In the genomic region with DNA sequence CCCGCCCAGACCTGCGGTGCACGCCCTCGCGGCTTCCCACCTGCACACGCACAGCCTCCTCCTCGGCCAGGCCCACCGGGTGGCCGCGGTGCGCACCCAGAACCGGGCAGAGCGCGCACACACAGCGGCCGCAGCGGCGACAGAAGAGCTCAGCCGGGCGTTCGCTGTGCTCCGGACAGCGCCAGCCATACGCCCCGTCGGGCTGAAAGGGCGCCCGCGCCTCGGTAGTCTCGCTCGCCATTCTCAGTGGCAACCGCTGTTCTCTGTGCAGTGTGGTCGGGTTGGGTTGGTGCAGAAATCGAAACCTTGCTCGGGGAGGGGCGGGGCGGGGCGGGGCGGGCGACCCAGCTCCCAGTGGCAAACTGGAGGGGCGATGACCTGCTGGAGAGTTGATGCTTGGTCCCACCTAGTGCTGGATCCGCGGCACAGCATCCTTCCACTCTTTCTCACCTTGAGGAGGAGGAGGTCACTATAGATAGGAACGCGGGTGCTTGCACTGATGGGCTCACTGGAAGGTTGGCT, we compare ENCODE assay signal across 8 mouse cellular contexts. TPM values are rescaled to one million over a fixed set of nuclear protein-coding genes. Genes with fewer than 3 reads are reported as not detected.
DNase-seq lines count a peak whose midpoint lies in the region; ATAC-seq and TF ChIP-seq lines count a peak whose summit lies in the region.

A gene (minus strand): TSS at position 302 of the 522 bp plus-strand sequence.

- H3K27me3 ChIP-seq in MEL (ENCODE audit: control insufficient read depth in 1 of 2, insufficient read depth in 2 of 2, low read length in 2 of 2): peaks cover 0 to 3% of the 10 kb centered on the region in 2 experiments; a peak in 2 of 4 replicates
- peaks cover 43% of the 10 kb centered on the region for H3K27me3 ChIP-seq in embryonic facial prominence, embryonic 15.5 days
- peaks cover 41% of the 10 kb centered on the region for H3K27me3 ChIP-seq in limb, embryonic 15.5 days
- peaks cover 56% of the 10 kb centered on the region for H3K27me3 ChIP-seq in midbrain, embryonic 15.5 days (replicated peaks)

- 0 out of 4 replicates have a peak, but pooled peaks of 1 of the 2 experiments have one; percentile 25 for TF ChIP-seq POLR2A in MEL (IDR thresholded peaks at IDR 0.05; ENCODE audit: control insufficient read depth in 1 of 2, insufficient read depth in 1 of 2, low read depth in 1 of 2, low read length in 2 of 2, poor library complexity in 1 of 2)

- H3K27ac ChIP-seq in MEL (ENCODE audit: control insufficient read depth, low read depth, low read length): peak within 1 kb of the TSS; percentile 15; the same call in 1 of the 2 replicates
- H3K27ac ChIP-seq in embryonic facial prominence, embryonic 15.5 days (replicated peaks): no peak within 1 kb of the TSS
- no peak within 1 kb of the TSS for H3K27ac ChIP-seq in limb, embryonic 15.5 days
- H3K27ac ChIP-seq in midbrain, embryonic 15.5 days: no peak within 1 kb of the TSS

- no peak for TF ChIP-seq EP300 in MEL (IDR thresholded peaks at IDR 0.05; ENCODE audit: low read depth in 1 of 2, low read length in 2 of 2)

- no peaks in the 10 kb centered on the region for H3K79me2 ChIP-seq in MEL (ENCODE audit: control insufficient read depth, insufficient read depth, low read length, poor library complexity)

- H3K36me3 ChIP-seq in MEL (ENCODE audit: control insufficient read depth in 1 of 2, insufficient read depth in 2 of 2, low read length in 2 of 2): no peaks in the 10 kb centered on the region; a peak in 2 of 4 replicates
- H3K36me3 ChIP-seq in embryonic facial prominence, embryonic 15.5 days: no peaks in the 10 kb centered on the region
- H3K36me3 ChIP-seq in limb, embryonic 15.5 days: no peaks in the 10 kb centered on the region
- H3K36me3 ChIP-seq in midbrain, embryonic 15.5 days (replicated peaks): 0 out of 2 replicates have a peak, but pooled peaks cover 4% of the 10 kb centered on the region

- H3K4me2 ChIP-seq in embryonic facial prominence, embryonic 15.5 days (replicated peaks): peak within 1 kb of the TSS; percentile 80
- peak within 1 kb of the TSS; percentile 85 for H3K4me2 ChIP-seq in limb, embryonic 15.5 days
- peak within 1 kb of the TSS; percentile 62 for H3K4me2 ChIP-seq in midbrain, embryonic 15.5 days

- peak in 2 of 3 experiments; percentile 23 to 26; a peak in 2 of 6 replicates for TF ChIP-seq CTCF in MEL (IDR thresholded peaks at IDR 0.05 in 2 of 3, conservative IDR thresholded peaks at IDR 0.05 in 1 of 3; ENCODE audit: control insufficient read depth in 1 of 3, insufficient read depth in 1 of 3, low read depth in 2 of 3, low read length in 3 of 3, poor library complexity in 1 of 3, severe bottlenecking in 1 of 3)

- H3K4me3 ChIP-seq in MEL (ENCODE audit: control insufficient read depth in 1 of 2, insufficient read depth in 1 of 2, low read depth in 2 of 2, low read length in 2 of 2): peak within 1 kb of the TSS; percentile 63 to 84
- peak within 1 kb of the TSS; percentile 50 for H3K4me3 ChIP-seq in embryonic facial prominence, embryonic 15.5 days (replicated peaks)
- peak within 1 kb of the TSS; percentile 51 for H3K4me3 ChIP-seq in limb, embryonic 15.5 days
- H3K4me3 ChIP-seq in midbrain, embryonic 15.5 days: peak within 1 kb of the TSS; percentile 37

- no peaks in the 10 kb centered on the region for H3K9me3 ChIP-seq in MEL (replicated peaks; ENCODE audit: insufficient read depth, low read length)
- H3K9me3 ChIP-seq in embryonic facial prominence, embryonic 15.5 days (replicated peaks): no peaks in the 10 kb centered on the region
- no peaks in the 10 kb centered on the region for H3K9me3 ChIP-seq in limb, embryonic 15.5 days
- H3K9me3 ChIP-seq in midbrain, embryonic 15.5 days: no peaks in the 10 kb centered on the region

- peak within 1 kb of the TSS; percentile 64 for H3K9ac ChIP-seq in MEL (ENCODE audit: control insufficient read depth, low read depth, low read length, poor library complexity, severe bottlenecking)
- H3K9ac ChIP-seq in embryonic facial prominence, embryonic 15.5 days: peak within 1 kb of the TSS; percentile 24; the same call in 1 of the 2 replicates
- no peak within 1 kb of the TSS for H3K9ac ChIP-seq in limb, embryonic 15.5 days
- H3K9ac ChIP-seq in midbrain, embryonic 15.5 days: no peak within 1 kb of the TSS

- peak; percentile 11 for TF ChIP-seq RAD21 in MEL (IDR thresholded peaks at IDR 0.05; ENCODE audit: low read depth, low read length)

- peaks cover 0 to 11% of the 10 kb centered on the region in 2 experiments; a peak in 1 of 4 replicates for H3K4me1 ChIP-seq in MEL (ENCODE audit: control insufficient read depth in 1 of 2, insufficient read depth in 2 of 2, low read length in 2 of 2)
- H3K4me1 ChIP-seq in embryonic facial prominence, embryonic 15.5 days: peaks cover 20% of the 10 kb centered on the region
- peaks cover 20% of the 10 kb centered on the region for H3K4me1 ChIP-seq in limb, embryonic 15.5 days
- H3K4me1 ChIP-seq in midbrain, embryonic 15.5 days: peaks cover 20% of the 10 kb centered on the region

- ATAC-seq in embryonic facial prominence, embryonic 15.5 days (ENCODE audit: insufficient number of reproducible peaks, low FRiP score, low TSS enrichment, low read depth): 0 out of 2 replicates have a peak, but pooled peaks have one; percentile 30
- ATAC-seq in hematopoietic stem cell, adult 5-6 weeks (replicated peaks in 1 of 2; ENCODE audit: insufficient read depth in 1 of 2, low FRiP score in 2 of 2, low TSS enrichment in 1 of 2, low read depth in 1 of 2, poor library complexity in 2 of 2, severe bottlenecking in 2 of 2): peak; percentile 75 to 76
- ATAC-seq in limb, embryonic 15.5 days (ENCODE audit: insufficient number of reproducible peaks, low FRiP score, low TSS enrichment, low read depth): 0 out of 2 replicates have a peak, but pooled peaks have one; percentile 31
- peak; percentile 62 for ATAC-seq in midbrain, embryonic 15.5 days (replicated peaks)

- peak; percentile 61 to 66 for DNase-seq in B cell, adult 2 months
- DNase-seq in MEL (ENCODE audit: low read depth, low spot score): peak; percentile 67
- peak; percentile 62 for DNase-seq in thymus, postnatal 10 days (ENCODE audit: low spot score in 2 of 2)
- no peak for DNase-seq in frontal cortex, postnatal 10 days (ENCODE audit: low spot score in 2 of 2)

- under 1% methylated on average over 46 of the region's 46 CpGs for WGBS in embryonic facial prominence, embryonic 15.5 days
- WGBS in limb, embryonic 15.5 days: under 1% methylated on average over 41 of the region's 46 CpGs
- under 1% methylated on average over 46 of the region's 46 CpGs for WGBS in midbrain, embryonic 15.5 days

TF ChIP-seq in MEL, 35 proteins besides CTCF, POLR2A, EP300 and RAD21:
- TF ChIP-seq MAX (IDR thresholded peaks at IDR 0.05; ENCODE audit: low read length) (0 out of 2 replicates have a peak, but pooled peaks have one; percentile 4), MYC (IDR thresholded peaks at IDR 0.05; ENCODE audit: low read depth, low read length) (no peak), SMC3 (IDR thresholded peaks at IDR 0.05; ENCODE audit: low read depth, low read length) (no peak), BHLHE40 (IDR thresholded peaks at IDR 0.05; ENCODE audit: borderline replicate concordance, low read depth, low read length) (no peak), UBTF (IDR thresholded peaks at IDR 0.05; ENCODE audit: borderline replicate concordance, insufficient read depth, low read depth, low read length) (no peak), E2F4 (IDR thresholded peaks at IDR 0.05; ENCODE audit: borderline replicate concordance, low read depth, low read length) (no peak), POLR2AphosphoS5 (IDR thresholded peaks at IDR 0.05; ENCODE audit: borderline replicate concordance, low read depth, low read length) (no peak), ZC3H11A (IDR thresholded peaks at IDR 0.05; ENCODE audit: low read depth, low read length) (no peak), JUND (IDR thresholded peaks at IDR 0.05; ENCODE audit: low read depth, low read length) (no peak), MXI1 (IDR thresholded peaks at IDR 0.05; ENCODE audit: low read depth, low read length) (no peak; the same call in 1 of the 2 replicates), POLR2AphosphoS2 (IDR thresholded peaks at IDR 0.05; ENCODE audit: low read length) (no peak), NELFE (IDR thresholded peaks at IDR 0.05; ENCODE audit: low read depth, low read length) (0 out of 2 replicates have a peak, but pooled peaks have one; percentile 16), TCF12 (IDR thresholded peaks at IDR 0.05; ENCODE audit: low read depth, low read length) (no peak), TBP (IDR thresholded peaks at IDR 0.05; ENCODE audit: low read depth, low read length) (no peak), ZKSCAN1 (IDR thresholded peaks at IDR 0.05; ENCODE audit: low read depth, low read length) (no peak)

RNA-seq across cellular contexts. Expression of the gene that starts here (rescaled TPM):
- 0.82 and 1.1 TPM in 2 replicates for total RNA-seq in MEL (2012; rRNA removed)
- polyA plus RNA-seq in MEL (2012; ENCODE audit: insufficient read depth in 1 of 2, insufficient read length in 2 of 2, low read depth in 1 of 2, low replicate concordance in 2 of 2, missing spikeins in 1 of 2): 1 to 10 TPM in 1 of 2 experiments, not detected in 1; 5.1 TPM
- 2.3 and 2.6 TPM in 2 replicates for polyA plus RNA-seq in embryonic facial prominence, embryonic 15.5 days (2015; fragmentation: Nextera tagmentation; extraction: Ambion mirVana)
- total RNA-seq in hematopoietic stem cell, adult 5-6 weeks (2017): 17.7 and 43.5 TPM in 2 replicates
- 1.4 and 2.1 TPM in 2 replicates for polyA plus RNA-seq in limb, embryonic 15.5 days (2015; fragmentation: Nextera tagmentation; extraction: Ambion mirVana)
- polyA plus RNA-seq in midbrain, embryonic 15.5 days (2015; fragmentation: Nextera tagmentation; extraction: Ambion mirVana): 0.82 and 1.1 TPM in 2 replicates

Comparison
In these comparisons a context has a peak if more than half of its experiments do, and no peak if none do; other contexts are left out.
1. DNase-seq: peak in B cell, adult 2 months (2 of 2), MEL (single experiment) and thymus, postnatal 10 days (2 of 2); none in frontal cortex, postnatal 10 days (0 of 2).
2. H3K9ac ChIP-seq: peak in MEL (single experiment) and embryonic facial prominence, embryonic 15.5 days (single experiment); none in limb, embryonic 15.5 days (single experiment) and midbrain, embryonic 15.5 days (single experiment).
3. Peak in every context shown above with its lines, with median percentiles within 50 percentile points of each other: H3K4me3 ChIP-seq, ATAC-seq and H3K4me2 ChIP-seq.